Mouse (Mus musculus) liver, embryonic 16.5 days (tissue): ENCODE measurements at regions not wholly inside any gene's neighbourhood (a gene's known extent, or its start where the extent isn't known, plus 50 kb on each side); places are given as distances from the start of the nearest gene placed in this dataset.

Source experiments
- ATAC-seq: fragments of 200-750 bp; cut with Nextera tagmentation; 2 replicates; pipeline ENCODE4 v1.8.0; 2017; ENCODE audit warnings: low read depth, mild to moderate bottlenecking, moderate number of reproducible peaks, moderate library complexity
- H3K27ac ChIP-seq: fragments of 300-500 bp; sonication (generic); 2 replicates; pipeline ENCODE4 v1.5.1; 2014; ENCODE audit warnings: mild to moderate bottlenecking, low read length
- H3K27me3 ChIP-seq: fragments of 300-500 bp; sonication (generic); 2 replicates; pipeline ENCODE4 v1.6.1; 2014; ENCODE audit warnings: low read depth, low read length, mixed read lengths; ENCODE audit not compliant: control insufficient read depth, insufficient read depth
- H3K36me3 ChIP-seq: fragments of 300-500 bp; sonication (generic); 2 replicates; pipeline ENCODE4 v1.6.1; 2014; ENCODE audit warnings: mild to moderate bottlenecking; ENCODE audit not compliant: control insufficient read depth, insufficient read depth
- H3K4me1 ChIP-seq: fragments of 300-500 bp; sonication (generic); 2 replicates; pipeline ENCODE4 v1.6.1; 2014; ENCODE audit warnings: low read depth, low read length, mixed read lengths; ENCODE audit not compliant: control insufficient read depth
- H3K4me2 ChIP-seq: fragments of 300-500 bp; sonication (generic); 2 replicates; pipeline ENCODE4 v1.6.1; 2014; ENCODE audit warnings: low read depth, low read length, mixed read lengths
- H3K4me3 ChIP-seq: fragments of 300-500 bp; sonication (generic); 2 replicates; pipeline ENCODE4 v1.5.1; 2014; ENCODE audit warnings: low read depth, mild to moderate bottlenecking, low read length
- H3K9ac ChIP-seq: fragments of 300-500 bp; sonication (generic); 2 replicates; pipeline ENCODE4 v1.6.1; 2014; ENCODE audit warnings: low read depth, low read length
- H3K9me3 ChIP-seq: fragments of 300-500 bp; sonication (generic); replicated peaks from 2 replicates; pipeline ENCODE4 v1.6.1; 2016; ENCODE audit warnings: low read length; ENCODE audit not compliant: control insufficient read depth
- WGBS: fragments of 180-500 bp; shearing (Covaris S2); extraction: QIAGEN DNeasy Blood & Tissue Kit; methylation state at CpG from one replicate; pipeline ENCODE4 v1.1.7; 2014; ENCODE audit not compliant: insufficient replicate concordance; 5-methylcytosine and 5-hydroxymethylcytosine counted together

DNA sequence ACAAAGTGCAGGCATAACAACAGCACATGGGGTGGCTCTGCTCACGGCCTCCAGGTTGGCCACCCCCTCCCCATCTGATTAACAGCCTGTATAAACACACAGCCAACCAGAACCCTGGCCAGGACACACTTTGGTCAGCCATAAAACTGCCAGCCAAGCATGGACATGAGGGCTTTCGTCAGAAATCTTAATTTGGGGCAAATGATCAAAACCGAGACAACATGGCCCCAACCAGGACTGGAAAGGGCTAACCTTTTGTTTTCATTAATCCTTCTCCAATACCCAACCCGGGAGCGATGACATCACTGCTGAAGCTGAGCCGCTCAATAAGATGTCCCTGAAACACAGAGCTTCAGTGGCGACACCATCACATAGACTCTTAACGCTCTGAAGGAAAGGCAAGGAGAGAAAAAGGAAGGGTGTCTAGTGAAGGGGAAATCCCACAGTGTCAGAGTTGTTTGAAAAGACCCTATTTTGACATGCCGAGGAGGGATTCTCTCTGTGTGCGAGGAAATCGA is 351.9 kb upstream of the Npvf start:
- H3K4me2 ChIP-seq = no peak overlapping the region
- H3K27ac ChIP-seq = no peak overlapping the region
- H3K4me1 ChIP-seq = no peaks in the 10 kb centered on the region
- ATAC-seq = no peak
- no peak overlapping the region for H3K9ac ChIP-seq
- 57% methylated on average over 11 of the region's 11 CpGs for WGBS
- no peaks in the 10 kb centered on the region for H3K27me3 ChIP-seq
- no peaks in the 10 kb centered on the region for H3K9me3 ChIP-seq
- H3K36me3 ChIP-seq = no peaks in the 10 kb centered on the region
- H3K4me3 ChIP-seq = no peak overlapping the region

DNA sequence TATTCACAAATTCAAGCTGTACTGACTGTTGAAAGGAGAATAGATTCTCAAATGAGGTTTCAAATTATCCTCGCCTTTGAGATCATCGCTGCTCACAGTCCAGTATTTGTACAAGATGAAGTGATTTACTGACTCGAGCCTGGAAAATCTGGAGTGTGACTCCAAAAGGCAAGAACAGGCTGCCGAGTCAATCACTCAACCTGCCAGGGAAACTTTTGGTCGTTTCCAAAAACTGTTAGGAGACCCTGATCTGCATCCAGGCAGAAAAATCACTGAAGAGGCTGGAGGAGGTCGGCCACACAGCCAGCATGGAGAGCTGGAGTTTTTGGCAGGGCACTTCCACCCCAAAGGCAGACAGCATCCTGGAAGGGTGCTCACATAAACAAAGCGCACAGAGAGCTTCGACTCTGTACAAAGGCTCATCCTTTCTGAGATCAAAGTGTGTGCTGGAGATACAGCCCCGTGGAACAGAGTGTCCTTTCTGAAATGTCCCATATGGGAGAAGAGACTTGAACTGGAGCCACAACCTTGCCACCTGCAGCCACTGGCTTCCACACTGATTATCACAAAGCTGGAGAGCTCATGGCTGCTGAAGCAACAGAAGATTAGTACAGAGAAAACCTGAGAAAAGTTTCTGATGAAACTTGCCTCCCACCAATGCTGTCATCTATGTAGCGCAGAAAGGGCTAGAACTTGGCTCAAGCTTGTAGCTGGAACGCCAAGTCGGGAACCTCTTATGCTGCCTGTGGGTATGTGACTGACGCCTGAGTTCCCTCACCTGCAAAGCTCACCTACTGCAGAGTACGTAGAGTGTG is 355.5 kb upstream of the Npvf start:
- 56% methylated on average over 14 of the region's 14 CpGs for WGBS
- Histone ChIP-seq H3K4me3 (no peak overlapping the region), H3K9ac (no peak overlapping the region), H3K9me3 (no peaks in the 10 kb centered on the region), H3K4me2 (no peak overlapping the region), H3K27me3 (no peaks in the 10 kb centered on the region), H3K4me1 (no peaks in the 10 kb centered on the region), H3K36me3 (no peaks in the 10 kb centered on the region), H3K27ac (no peak overlapping the region)
- no peak for ATAC-seq

DNA sequence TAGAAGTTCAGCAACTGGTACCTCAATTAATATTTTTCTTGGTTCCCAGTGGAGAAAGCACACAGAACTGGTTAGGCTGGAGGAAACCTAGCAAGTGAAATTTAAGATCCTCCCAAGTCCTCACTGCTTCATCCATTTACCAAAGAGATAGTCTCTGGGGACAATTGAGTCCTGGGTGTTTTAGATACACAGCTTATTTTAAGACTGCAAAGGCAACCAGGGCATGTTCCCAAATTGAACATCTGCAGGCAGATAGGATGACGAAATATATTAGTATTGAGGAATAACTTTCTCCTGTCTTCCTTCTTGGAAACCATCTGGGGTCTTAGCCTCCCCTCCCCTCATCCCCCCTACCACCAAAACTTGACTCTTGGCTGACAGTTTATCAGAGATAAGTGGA is 356.3 kb upstream of the Npvf start:
- Histone ChIP-seq H3K4me3 (no peak overlapping the region), H3K9ac (no peak overlapping the region), H3K4me1 (no peaks in the 10 kb centered on the region), H3K27me3 (no peaks in the 10 kb centered on the region), H3K9me3 (no peaks in the 10 kb centered on the region), H3K27ac (no peak overlapping the region), H3K36me3 (no peaks in the 10 kb centered on the region), H3K4me2 (no peak overlapping the region)
- ATAC-seq = no peak
- 46% methylated on average over 1 of the region's 1 CpGs for WGBS

DNA sequence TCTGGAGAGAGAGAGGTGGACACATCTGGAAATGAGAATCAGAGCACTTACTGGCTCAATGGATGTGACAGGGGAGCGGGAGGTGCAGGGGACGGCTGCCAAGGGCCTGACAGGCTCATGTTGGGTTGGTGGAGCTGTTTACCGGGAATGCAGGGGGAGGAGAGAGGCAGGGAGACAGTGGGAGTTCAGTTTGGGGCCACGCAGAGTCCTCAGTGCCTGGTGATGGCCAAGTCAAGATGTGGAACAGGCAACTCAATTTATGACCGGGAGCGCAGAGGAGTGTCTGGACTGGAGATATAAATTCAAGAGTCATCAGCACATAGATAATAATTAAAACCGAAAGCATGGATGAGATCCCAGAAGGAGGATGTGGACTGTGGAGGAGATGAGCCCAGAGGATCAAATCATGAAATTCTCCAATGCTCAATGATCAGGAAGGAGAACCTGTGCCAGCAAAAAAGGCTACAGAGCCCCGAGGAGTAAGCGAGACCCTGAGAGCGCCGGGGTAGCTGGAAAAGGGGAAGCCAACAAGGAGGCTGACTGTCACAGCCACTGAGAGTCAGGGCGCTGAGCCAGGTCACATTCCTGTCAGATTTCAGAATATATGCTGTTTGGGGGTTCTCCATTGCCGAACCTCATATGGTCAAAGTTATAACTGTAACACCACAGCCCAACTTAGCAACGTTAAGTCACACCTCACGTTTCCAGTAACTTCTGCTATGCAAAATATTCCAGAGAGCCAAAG is 358.0 kb upstream of the Npvf start:
- H3K4me1 ChIP-seq = no peaks in the 10 kb centered on the region
- H3K9ac ChIP-seq = no peak overlapping the region
- no peak overlapping the region for H3K27ac ChIP-seq
- H3K9me3 ChIP-seq = no peaks in the 10 kb centered on the region
- H3K4me2 ChIP-seq = no peak overlapping the region
- no peak overlapping the region for H3K4me3 ChIP-seq
- H3K27me3 ChIP-seq = no peaks in the 10 kb centered on the region
- 56% methylated on average over 15 of the region's 15 CpGs for WGBS
- no peaks in the 10 kb centered on the region for H3K36me3 ChIP-seq
- ATAC-seq = no peak

DNA sequence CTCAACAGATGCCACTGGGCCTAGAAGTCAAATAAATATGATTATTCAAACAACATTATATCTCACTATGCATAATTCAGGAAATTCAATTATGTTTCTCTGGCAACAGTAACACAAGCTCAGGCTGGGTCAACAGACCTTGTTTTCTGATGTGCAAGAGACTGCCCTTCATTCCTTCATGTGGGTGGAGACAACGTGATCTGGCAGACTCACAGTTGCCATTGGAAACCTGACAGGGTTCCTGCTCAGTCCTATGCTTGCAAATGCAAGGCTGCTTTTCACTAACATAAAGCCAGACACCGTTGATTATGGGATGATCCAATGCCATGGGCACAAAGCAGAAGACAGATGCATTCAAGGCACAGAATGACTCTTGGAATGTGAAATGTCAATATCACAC is 361.5 kb upstream of the Npvf start:
- 49% methylated on average over 2 of the region's 2 CpGs for WGBS

DNA sequence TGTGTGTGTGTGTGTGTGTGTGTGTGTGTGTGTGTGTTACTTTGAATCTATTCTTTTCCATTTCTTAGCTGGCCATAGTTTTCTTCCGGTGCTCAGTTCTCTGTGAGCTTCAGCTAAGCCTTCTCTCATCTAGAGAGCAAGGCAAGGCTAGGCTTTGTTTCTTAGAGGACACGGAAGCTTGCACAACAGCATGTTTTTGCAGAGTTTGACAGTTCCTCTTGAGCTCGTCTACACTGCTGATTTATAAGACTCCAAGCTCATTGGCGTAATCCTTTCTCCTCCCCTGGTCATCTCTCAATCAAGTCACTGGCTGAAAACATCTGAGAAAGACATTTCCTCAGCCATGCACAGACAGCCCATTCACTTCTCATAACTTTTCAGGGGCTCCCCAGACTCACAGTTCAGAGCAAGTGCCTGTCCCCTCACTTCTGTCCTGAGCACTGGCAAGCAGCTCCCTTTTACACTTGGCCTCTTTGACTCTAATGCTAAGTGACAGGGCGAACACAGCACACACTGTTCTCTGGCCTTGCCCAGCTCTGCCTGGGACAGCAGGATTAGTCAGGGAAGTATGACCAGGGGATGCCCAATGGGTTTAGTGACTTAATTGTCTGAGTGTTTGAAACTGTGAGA is 362.3 kb upstream of the Npvf start:
- ATAC-seq = no peak
- H3K27me3 ChIP-seq = no peaks in the 10 kb centered on the region

More for the DNA sequence above, 361.5 kb upstream of the Npvf start:
- H3K9me3 ChIP-seq = no peaks in the 10 kb centered on the region
- ATAC-seq = no peak
- no peaks in the 10 kb centered on the region for H3K36me3 ChIP-seq
- no peak overlapping the region for H3K27ac ChIP-seq
- no peak overlapping the region for H3K4me3 ChIP-seq
- no peak overlapping the region for H3K4me2 ChIP-seq
- H3K4me1 ChIP-seq = no peaks in the 10 kb centered on the region
- no peaks in the 10 kb centered on the region for H3K27me3 ChIP-seq
- no peak overlapping the region for H3K9ac ChIP-seq

DNA sequence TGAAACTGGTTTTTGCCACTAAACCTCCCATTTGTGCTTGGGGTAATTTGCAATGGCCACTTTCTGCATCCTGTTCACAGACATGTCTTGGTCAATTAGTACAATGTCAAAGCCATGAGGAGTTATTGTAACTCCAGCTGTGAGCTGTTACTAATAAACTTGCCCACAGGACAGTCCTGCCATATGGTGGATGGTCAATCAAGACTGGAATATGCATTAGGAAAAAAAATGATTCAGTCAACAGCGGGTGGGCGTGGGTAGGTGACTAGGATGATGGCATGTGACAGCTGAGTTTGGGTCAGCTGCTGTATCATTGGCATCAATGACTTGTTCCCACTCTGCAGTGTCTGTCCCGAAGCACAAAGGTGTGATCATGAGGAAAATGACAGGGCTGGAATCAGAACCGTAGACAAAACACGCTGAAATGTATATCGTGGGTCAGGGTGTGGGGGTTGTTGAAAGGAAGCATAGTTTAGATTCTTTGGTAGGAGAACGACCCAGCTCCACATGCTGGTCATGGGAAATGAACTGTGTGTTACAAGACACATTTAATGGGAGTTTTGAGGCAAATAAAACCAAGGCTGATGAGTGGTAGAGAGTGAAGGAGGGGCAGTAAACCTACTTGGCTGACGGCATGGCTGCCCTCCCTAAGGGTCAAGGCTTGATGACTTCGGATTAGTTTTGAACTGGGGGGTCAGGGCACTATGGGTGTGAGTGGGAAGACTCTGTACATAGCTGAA is 363.2 kb upstream of the Npvf start:
- H3K4me1 ChIP-seq = no peaks in the 10 kb centered on the region

More for the DNA sequence above, 362.3 kb upstream of the Npvf start:
- Histone ChIP-seq H3K4me3 (no peak overlapping the region), H3K9ac (no peak overlapping the region), H3K4me2 (no peak overlapping the region), H3K36me3 (no peaks in the 10 kb centered on the region), H3K4me1 (no peaks in the 10 kb centered on the region), H3K9me3 (no peaks in the 10 kb centered on the region), H3K27ac (no peak overlapping the region)
- 35% methylated on average over 5 of the region's 5 CpGs for WGBS

DNA sequence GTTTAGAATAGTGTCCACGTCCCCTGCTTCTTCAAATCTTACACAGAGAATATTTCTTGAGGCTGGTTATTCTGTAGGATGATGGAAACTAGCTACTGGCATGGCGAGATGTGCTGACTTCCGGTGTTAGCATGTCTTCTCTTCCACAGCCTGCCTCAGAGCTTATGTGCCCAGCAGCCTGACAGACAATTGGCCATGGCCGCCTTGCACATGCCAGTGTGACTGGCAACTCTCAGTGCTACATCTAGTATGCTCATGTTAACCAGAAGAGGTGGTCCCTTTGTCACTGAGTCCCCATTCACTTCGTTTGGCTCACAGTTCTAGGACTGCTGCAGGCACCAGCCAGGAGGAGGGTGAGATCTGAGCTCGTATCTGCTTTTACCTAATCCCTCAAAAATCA is 367.0 kb upstream of the Npvf start:
- ATAC-seq = no peak
- Histone ChIP-seq H3K4me1 (no peaks in the 10 kb centered on the region), H3K9me3 (no peaks in the 10 kb centered on the region), H3K4me3 (no peak overlapping the region), H3K36me3 (no peaks in the 10 kb centered on the region), H3K27ac (no peak overlapping the region), H3K27me3 (no peaks in the 10 kb centered on the region), H3K4me2 (no peak overlapping the region), H3K9ac (no peak overlapping the region)
- 51% methylated on average over 6 of the region's 6 CpGs for WGBS

More for the DNA sequence above, 363.2 kb upstream of the Npvf start:
- no peaks in the 10 kb centered on the region for H3K36me3 ChIP-seq
- H3K27me3 ChIP-seq = no peaks in the 10 kb centered on the region
- H3K27ac ChIP-seq = no peak overlapping the region
- H3K4me3 ChIP-seq = no peak overlapping the region
- H3K4me2 ChIP-seq = no peak overlapping the region
- H3K9me3 ChIP-seq = no peaks in the 10 kb centered on the region
- WGBS = 72% methylated on average over 9 of the region's 9 CpGs
- no peak for ATAC-seq
- no peak overlapping the region for H3K9ac ChIP-seq
